Mouse (Mus musculus): ENCODE data around the gene Cnrip1. TPM values are rescaled to one million over a fixed set of nuclear protein-coding genes. Genes with fewer than 3 reads are reported as not detected.

The Cnrip1 gene
- total RNA-seq, 1 experiment from 2014 or later, result 3.8 TPM

GRCm38 (mm10) chr11:17086106-17086505 is 34.7 kb downstream of the Cnrip1 start:
- no peak for ATAC-seq (replicated peaks; ENCODE audit: low read depth, poor library complexity, severe bottlenecking)

- no peak for ATAC-seq (replicated peaks; ENCODE audit: low read depth, poor library complexity, severe bottlenecking)
Measured at GRCm38 (mm10) chr11:17106936-17107335, 55.5 kb downstream of the Cnrip1 start.

GRCm38 (mm10) chr11:17107359-17107758 is 56.0 kb downstream of the Cnrip1 start:
- no peak for ATAC-seq (replicated peaks; ENCODE audit: low read depth, poor library complexity, severe bottlenecking)

- ATAC-seq (replicated peaks; ENCODE audit: low read depth, poor library complexity, severe bottlenecking), result no peak
Measured at GRCm38 (mm10) chr11:17112419-17113090, 61.2 kb downstream of the Cnrip1 start.

DNA sequence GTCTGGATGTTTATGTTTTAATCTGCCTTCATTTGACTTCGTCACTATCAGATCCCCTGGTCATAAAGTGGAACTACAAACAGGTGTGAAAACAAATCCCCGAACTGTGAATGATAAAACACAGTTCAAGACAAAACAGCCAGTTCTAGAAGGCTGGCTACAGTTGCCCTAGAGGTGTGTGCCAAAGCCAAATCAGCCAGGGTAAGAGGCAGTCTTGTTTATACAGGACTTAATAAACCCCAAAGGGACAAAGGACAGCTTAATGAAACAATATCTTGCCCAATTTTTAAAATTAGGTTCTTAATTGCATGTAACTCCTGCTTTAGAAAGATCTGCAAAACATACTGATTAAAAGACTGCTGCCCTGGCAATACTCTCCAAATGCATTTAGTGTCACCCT is 75.0 kb downstream of the Cnrip1 start:
- no peak for ATAC-seq (replicated peaks; ENCODE audit: low read depth, poor library complexity, severe bottlenecking)

Other genes with a start within 250 kb of the Cnrip1 start
- gene Fbxo48, start 100.2 kb upstream of the Cnrip1 start, total RNA-seq (2017), result 9.1 and 14.3 TPM in 2 replicates
- 144 and 147 TPM in 2 replicates for gene Plek, start 795 bp downstream of the Cnrip1 start, total RNA-seq (2017)
- gene Ppp3r1, start 107.7 kb downstream of the Cnrip1 start, total RNA-seq (2017), result 73.0 and 81.1 TPM in 2 replicates
- gene Wdr92, start 130.5 kb downstream of the Cnrip1 start, total RNA-seq (2017), result 34.6 and 43.6 TPM in 2 replicates
- 129 and 140 TPM in 2 replicates for gene Pno1, start 160.0 kb downstream of the Cnrip1 start, total RNA-seq (2017)
- 88.5 and 95.0 TPM in 2 replicates for gene C1d, start 206.0 kb downstream of the Cnrip1 start, total RNA-seq (2017)

All from common myeloid progenitor, adult 5-6 weeks (primary cell).